Mouse (Mus musculus) heart, embryonic 16.5 days (tissue): ENCODE results near the gene Stim2. TPM values are rescaled to one million over a fixed set of nuclear protein-coding genes. Genes with fewer than 3 reads are reported as not detected.

Experiments used
- ATAC-seq: fragments of 200-750 bp; cut with Nextera tagmentation; replicated peaks from 2 replicates; pipeline ENCODE4 v1.8.0; 2017; ENCODE audit warnings: moderate number of reproducible peaks; ENCODE audit not compliant: insufficient read depth, low FRiP score; ENCODE audit errors: extremely low read depth
- H3K27ac ChIP-seq: fragments of 300-500 bp; sonication (generic); 2 replicates; pipeline ENCODE4 v1.5.1; 2014; ENCODE audit warnings: mild to moderate bottlenecking, low read length, control low read depth, moderate library complexity
- H3K27me3 ChIP-seq: fragments of 300-500 bp; sonication (generic); 2 replicates; pipeline ENCODE4 v1.6.1; 2014; ENCODE audit warnings: low read length, mixed read lengths; ENCODE audit not compliant: control insufficient read depth, insufficient read depth
- H3K36me3 ChIP-seq: fragments of 300-500 bp; sonication (generic); 2 replicates; pipeline ENCODE4 v1.6.1; 2014; ENCODE audit not compliant: control insufficient read depth, insufficient read depth
- H3K4me1 ChIP-seq: fragments of 300-500 bp; sonication (generic); 2 replicates; pipeline ENCODE4 v1.6.1; 2014; ENCODE audit warnings: low read length, mixed read lengths; ENCODE audit not compliant: control insufficient read depth, insufficient read depth
- H3K4me2 ChIP-seq: fragments of 300-500 bp; sonication (generic); 2 replicates; pipeline ENCODE4 v1.6.1; 2014; ENCODE audit warnings: low read depth, mild to moderate bottlenecking, control low read depth, low read length
- H3K4me3 ChIP-seq: fragments of 300-500 bp; sonication (generic); 2 replicates; pipeline ENCODE4 v1.5.1; 2014; ENCODE audit warnings: mild to moderate bottlenecking, control low read depth, low read length
- H3K9ac ChIP-seq: fragments of 300-500 bp; sonication (generic); 2 replicates; pipeline ENCODE4 v1.6.1; 2014; ENCODE audit warnings: low read length, control low read depth
- H3K9me3 ChIP-seq: fragments of 300-500 bp; sonication (generic); replicated peaks from 2 replicates; pipeline ENCODE4 v1.6.1; 2016; ENCODE audit warnings: low read length; ENCODE audit not compliant: control insufficient read depth
- WGBS: fragments of 180-500 bp; shearing (Covaris S2); extraction: QIAGEN DNeasy Blood & Tissue Kit; methylation state at CpG from one replicate; pipeline ENCODE4 v1.1.7; 2014; 5-methylcytosine and 5-hydroxymethylcytosine counted together
- polyA plus RNA-seq: library from polyadenylated mRNA; unstranded; fragments of >200 nt; fragmentation: Nextera tagmentation; extraction: Ambion mirVana; gene quantifications from 2 replicates; pipeline ENCODE4 v1.2.1, GENCODE M21; 2015

The Stim2 gene
- polyA plus RNA-seq, 1 experiment from 2014 or later = 7.8 TPM

- ATAC-seq = no peak
- WGBS = 87% methylated on average over 7 of the region's 7 CpGs
- H3K4me3 ChIP-seq = no peak overlapping the region
- no peak overlapping the region for H3K27ac ChIP-seq
- no peaks in the 10 kb centered on the region for H3K27me3 ChIP-seq
- H3K9me3 ChIP-seq = peaks cover 2% of the 10 kb centered on the region; the same call in 1 of the 2 replicates
- H3K9ac ChIP-seq = no peak overlapping the region
- no peak overlapping the region for H3K4me2 ChIP-seq
- H3K4me1 ChIP-seq = no peaks in the 10 kb centered on the region
- H3K36me3 ChIP-seq = 0 out of 2 replicates have a peak, but pooled peaks cover 2% of the 10 kb centered on the region
Measured at GRCm38 (mm10) chr5:54062079-54062478, 63.8 kb downstream of the Stim2 start.

DNA sequence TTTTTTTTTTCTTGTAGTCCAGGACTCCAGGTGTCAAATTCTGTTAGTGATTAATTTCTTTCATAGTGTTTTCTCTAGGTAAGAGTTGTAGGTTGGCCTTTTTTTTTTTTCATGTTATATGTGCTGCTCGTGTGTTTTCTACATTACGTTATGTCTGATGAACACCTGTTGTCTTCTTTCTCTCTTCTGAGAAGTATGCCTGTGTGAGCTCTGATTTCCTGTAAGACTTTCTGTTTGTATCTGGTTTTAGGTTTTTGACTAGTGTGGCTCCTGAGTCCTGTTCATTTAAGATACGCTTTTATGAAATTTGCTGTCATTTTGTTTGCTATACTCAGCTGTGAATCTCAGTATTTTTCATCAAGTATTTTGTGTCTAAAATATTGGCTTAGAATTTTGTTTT is 69.3 kb downstream of the Stim2 start:
- Histone ChIP-seq H3K9me3 (no peaks in the 10 kb centered on the region), H3K4me2 (no peak overlapping the region), H3K4me1 (no peaks in the 10 kb centered on the region), H3K27me3 (no peaks in the 10 kb centered on the region), H3K27ac (no peak overlapping the region), H3K9ac (no peak overlapping the region), H3K4me3 (no peak overlapping the region), H3K36me3 (no peaks in the 10 kb centered on the region)
- ATAC-seq = no peak
- 83% methylated on average over 3 of the region's 3 CpGs for WGBS

- no peak overlapping the region for H3K4me2 ChIP-seq
- H3K9ac ChIP-seq = no peak overlapping the region
- no peak overlapping the region for H3K4me3 ChIP-seq
- H3K27ac ChIP-seq = no peak overlapping the region
- peaks cover 7% of the 10 kb centered on the region for H3K4me1 ChIP-seq
- ATAC-seq = no peak
- no peaks in the 10 kb centered on the region for H3K27me3 ChIP-seq
- no peaks in the 10 kb centered on the region for H3K9me3 ChIP-seq
- no peaks in the 10 kb centered on the region for H3K36me3 ChIP-seq
- 84% methylated on average over 2 of the region's 2 CpGs for WGBS
Measured at GRCm38 (mm10) chr5:54070549-54070948, 72.2 kb downstream of the Stim2 start.

- Histone ChIP-seq H3K4me3 (no peak overlapping the region), H3K27ac (no peak overlapping the region), H3K4me1 (peaks cover 7% of the 10 kb centered on the region), H3K9ac (no peak overlapping the region), H3K9me3 (no peaks in the 10 kb centered on the region), H3K4me2 (no peak overlapping the region), H3K27me3 (no peaks in the 10 kb centered on the region), H3K36me3 (no peaks in the 10 kb centered on the region)
- 56% methylated on average over 5 of the region's 5 CpGs for WGBS
- ATAC-seq = no peak
Measured at GRCm38 (mm10) chr5:54071288-54071687, 73.0 kb downstream of the Stim2 start.

DNA sequence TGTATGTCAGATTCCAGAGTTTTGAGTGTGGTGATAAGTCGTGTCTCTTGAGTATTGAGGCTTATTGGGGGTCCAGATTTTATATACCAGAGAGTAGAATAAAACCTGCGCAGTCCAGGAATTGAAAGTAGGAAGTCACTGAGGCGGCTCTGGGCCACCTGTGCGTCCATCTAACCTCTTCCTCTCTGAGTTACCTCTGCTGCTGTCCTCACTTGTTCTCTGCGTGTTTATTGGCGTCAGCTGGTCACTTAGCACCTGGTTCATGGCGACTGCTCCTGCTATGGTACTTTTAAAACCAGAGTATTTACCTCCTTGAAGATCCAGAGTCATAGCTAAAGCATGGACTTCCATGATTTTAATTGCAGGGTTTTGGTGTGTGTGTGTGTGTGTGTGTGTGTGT is 73.4 kb downstream of the Stim2 start:
- H3K4me1 ChIP-seq = peaks cover 7% of the 10 kb centered on the region
- no peaks in the 10 kb centered on the region for H3K9me3 ChIP-seq
- no peaks in the 10 kb centered on the region for H3K36me3 ChIP-seq
- no peak for ATAC-seq
- H3K4me2 ChIP-seq = no peak overlapping the region
- WGBS = 78% methylated on average over 7 of the region's 7 CpGs
- H3K4me3 ChIP-seq = no peak overlapping the region
- no peaks in the 10 kb centered on the region for H3K27me3 ChIP-seq
- H3K27ac ChIP-seq = no peak overlapping the region
- H3K9ac ChIP-seq = no peak overlapping the region

GRCm38 (mm10) chr5:54073291-54073690 is 75.0 kb downstream of the Stim2 start:
- no peaks in the 10 kb centered on the region for H3K36me3 ChIP-seq
- H3K9ac ChIP-seq = no peak overlapping the region
- ATAC-seq = no peak
- no peak overlapping the region for H3K4me3 ChIP-seq
- no peak overlapping the region for H3K4me2 ChIP-seq
- 4% methylated on average over 1 of the region's 1 CpGs for WGBS
- peaks cover 7% of the 10 kb centered on the region for H3K4me1 ChIP-seq
- H3K27ac ChIP-seq = peak overlapping the region; percentile 32
- H3K9me3 ChIP-seq = no peaks in the 10 kb centered on the region
- no peaks in the 10 kb centered on the region for H3K27me3 ChIP-seq

- WGBS = 31% methylated on average over 1 of the region's 1 CpGs
- Histone ChIP-seq H3K4me2 (no peak overlapping the region), H3K27ac (no peak overlapping the region), H3K27me3 (no peaks in the 10 kb centered on the region), H3K9me3 (no peaks in the 10 kb centered on the region), H3K36me3 (no peaks in the 10 kb centered on the region; the same call in 1 of the 2 replicates), H3K4me1 (peaks cover 3% of the 10 kb centered on the region; the same call in 1 of the 2 replicates), H3K4me3 (no peak overlapping the region), H3K9ac (no peak overlapping the region)
- no peak for ATAC-seq
Measured at GRCm38 (mm10) chr5:54079997-54080396, 81.7 kb downstream of the Stim2 start.

DNA sequence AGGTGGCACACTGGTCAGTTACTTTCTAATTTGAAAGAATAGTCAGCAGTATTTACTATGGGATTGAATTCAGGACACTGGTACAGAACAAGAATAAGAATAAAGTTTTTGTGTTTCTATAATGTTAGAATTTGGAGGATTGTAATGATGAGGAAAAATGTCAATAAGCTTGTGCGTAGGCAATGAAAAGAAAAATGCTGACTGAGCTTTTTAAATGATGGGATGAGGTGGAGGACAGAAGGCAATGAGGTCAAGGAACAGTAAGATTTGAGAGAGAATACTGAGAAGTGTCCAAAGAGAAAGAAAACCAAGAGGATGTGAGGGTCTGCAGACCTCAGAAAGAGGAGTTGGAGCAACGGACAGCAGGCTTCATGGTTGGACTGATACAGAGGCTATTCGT is 89.6 kb downstream of the Stim2 start:
- H3K27ac ChIP-seq = no peak overlapping the region
- H3K4me3 ChIP-seq = no peak overlapping the region
- 88% methylated on average over 3 of the region's 3 CpGs for WGBS
- peaks cover 7% of the 10 kb centered on the region for H3K4me1 ChIP-seq
- H3K9me3 ChIP-seq = no peaks in the 10 kb centered on the region
- H3K27me3 ChIP-seq = no peaks in the 10 kb centered on the region
- H3K4me2 ChIP-seq = no peak overlapping the region
- no peak for ATAC-seq
- no peak overlapping the region for H3K9ac ChIP-seq
- no peaks in the 10 kb centered on the region for H3K36me3 ChIP-seq

GRCm38 (mm10) chr5:54098219-54098618 is 99.9 kb downstream of the Stim2 start:
- no peaks in the 10 kb centered on the region for H3K27me3 ChIP-seq
- no peak overlapping the region for H3K9ac ChIP-seq
- no peaks in the 10 kb centered on the region for H3K36me3 ChIP-seq
- no peaks in the 10 kb centered on the region for H3K9me3 ChIP-seq
- ATAC-seq = no peak
- WGBS = 75% methylated on average over 6 of the region's 6 CpGs
- H3K4me3 ChIP-seq = no peak overlapping the region
- H3K4me1 ChIP-seq = peaks cover 11% of the 10 kb centered on the region
- peak overlapping the region; percentile 21; the same call in 1 of the 2 replicates for H3K4me2 ChIP-seq
- H3K27ac ChIP-seq = no peak overlapping the region
